Mouse (Mus musculus): ENCODE data around the gene Ccser1. TPM values are rescaled to one million over a fixed set of nuclear protein-coding genes. Genes with fewer than 3 reads are reported as not detected.

Gene Ccser1
- polyA plus RNA-seq, 1 experiment from 2014 or later, result 14.3 TPM

- no peak overlapping the region for H3K27ac ChIP-seq
- no peaks in the 10 kb centered on the region for H3K36me3 ChIP-seq
- no peak overlapping the region for H3K9ac ChIP-seq (replicated peaks)
- 81% methylated on average over 15 of the region's 15 CpGs for WGBS
- no peaks in the 10 kb centered on the region for H3K9me3 ChIP-seq
- H3K27me3 ChIP-seq, result no peaks in the 10 kb centered on the region
- ATAC-seq (ENCODE audit: insufficient number of reproducible peaks, insufficient read depth, low FRiP score, low TSS enrichment, low read depth), result no peak
- H3K4me3 ChIP-seq (replicated peaks), result no peak overlapping the region
- H3K4me1 ChIP-seq (replicated peaks), result no peaks in the 10 kb centered on the region
- no peak overlapping the region for H3K4me2 ChIP-seq
These were observed 149.7 kb downstream of the Ccser1 start for GRCm38 (mm10) chr6:61329593-61330540.

GRCm38 (mm10) chr6:61334466-61334865 lies 154.3 kb downstream of the Ccser1 start:
- no peaks in the 10 kb centered on the region for H3K27me3 ChIP-seq
- no peaks in the 10 kb centered on the region for H3K4me1 ChIP-seq (replicated peaks)
- no peak for ATAC-seq (ENCODE audit: insufficient number of reproducible peaks, insufficient read depth, low FRiP score, low TSS enrichment, low read depth)
- no peak overlapping the region for H3K27ac ChIP-seq
- H3K9ac ChIP-seq (replicated peaks), result no peak overlapping the region
- no peaks in the 10 kb centered on the region for H3K9me3 ChIP-seq
- no peak overlapping the region for H3K4me3 ChIP-seq (replicated peaks)
- no peaks in the 10 kb centered on the region for H3K36me3 ChIP-seq
- H3K4me2 ChIP-seq, result no peak overlapping the region
- 92% methylated on average over 1 of the region's 1 CpGs for WGBS

GRCm38 (mm10) chr6:61347045-61347838 lies 167.1 kb downstream of the Ccser1 start:
- H3K36me3 ChIP-seq, result no peaks in the 10 kb centered on the region
- H3K9ac ChIP-seq (replicated peaks), result no peak overlapping the region
- H3K27me3 ChIP-seq, result no peaks in the 10 kb centered on the region
- H3K9me3 ChIP-seq, result no peaks in the 10 kb centered on the region
- no peak for ATAC-seq (ENCODE audit: insufficient number of reproducible peaks, insufficient read depth, low FRiP score, low TSS enrichment, low read depth)
- H3K27ac ChIP-seq, result no peak overlapping the region
- H3K4me1 ChIP-seq (replicated peaks), result no peaks in the 10 kb centered on the region
- H3K4me2 ChIP-seq, result no peak overlapping the region
- 84% methylated on average over 5 of the region's 5 CpGs for WGBS
- no peak overlapping the region for H3K4me3 ChIP-seq (replicated peaks)

- Histone ChIP-seq H3K9me3 (no peaks in the 10 kb centered on the region), H3K9ac (replicated peaks) (no peak overlapping the region), H3K36me3 (no peaks in the 10 kb centered on the region), H3K4me1 (replicated peaks) (no peaks in the 10 kb centered on the region), H3K27ac (no peak overlapping the region), H3K4me3 (replicated peaks) (no peak overlapping the region), H3K4me2 (no peak overlapping the region), H3K27me3 (no peaks in the 10 kb centered on the region)
- ATAC-seq (ENCODE audit: insufficient number of reproducible peaks, insufficient read depth, low FRiP score, low TSS enrichment, low read depth), result no peak
- 86% methylated on average over 5 of the region's 5 CpGs for WGBS
These were observed 183.6 kb downstream of the Ccser1 start for GRCm38 (mm10) chr6:61363722-61364121.

GRCm38 (mm10) chr6:61382526-61382925 lies 202.4 kb downstream of the Ccser1 start:
- Histone ChIP-seq H3K4me2 (no peak overlapping the region), H3K27ac (no peak overlapping the region), H3K9me3 (no peaks in the 10 kb centered on the region), H3K36me3 (no peaks in the 10 kb centered on the region), H3K9ac (replicated peaks) (no peak overlapping the region), H3K4me3 (replicated peaks) (no peak overlapping the region), H3K4me1 (replicated peaks) (no peaks in the 10 kb centered on the region), H3K27me3 (no peaks in the 10 kb centered on the region)
- no peak for ATAC-seq (ENCODE audit: insufficient number of reproducible peaks, insufficient read depth, low FRiP score, low TSS enrichment, low read depth)
- 29% methylated on average over 3 of the region's 3 CpGs for WGBS

GRCm38 (mm10) chr6:61382991-61383390 lies 202.9 kb downstream of the Ccser1 start:
- Histone ChIP-seq H3K27ac (no peak overlapping the region), H3K36me3 (no peaks in the 10 kb centered on the region), H3K4me3 (replicated peaks) (no peak overlapping the region), H3K27me3 (no peaks in the 10 kb centered on the region), H3K9me3 (no peaks in the 10 kb centered on the region), H3K9ac (replicated peaks) (no peak overlapping the region), H3K4me1 (replicated peaks) (no peaks in the 10 kb centered on the region), H3K4me2 (no peak overlapping the region)
- ATAC-seq (ENCODE audit: insufficient number of reproducible peaks, insufficient read depth, low FRiP score, low TSS enrichment, low read depth), result no peak
- 50% methylated on average over 3 of the region's 3 CpGs for WGBS

GRCm38 (mm10) chr6:61387046-61387445 lies 206.9 kb downstream of the Ccser1 start:
- Histone ChIP-seq H3K4me1 (replicated peaks) (no peaks in the 10 kb centered on the region), H3K4me3 (replicated peaks) (no peak overlapping the region), H3K27ac (no peak overlapping the region), H3K9ac (replicated peaks) (no peak overlapping the region), H3K36me3 (no peaks in the 10 kb centered on the region), H3K4me2 (no peak overlapping the region), H3K9me3 (no peaks in the 10 kb centered on the region), H3K27me3 (no peaks in the 10 kb centered on the region)
- no peak for ATAC-seq (ENCODE audit: insufficient number of reproducible peaks, insufficient read depth, low FRiP score, low TSS enrichment, low read depth)
- 95% methylated on average over 1 of the region's 1 CpGs for WGBS

- WGBS, result 86% methylated on average over 2 of the region's 2 CpGs
- no peak for ATAC-seq (ENCODE audit: insufficient number of reproducible peaks, insufficient read depth, low FRiP score, low TSS enrichment, low read depth)
- Histone ChIP-seq H3K36me3 (no peaks in the 10 kb centered on the region), H3K4me1 (replicated peaks) (no peaks in the 10 kb centered on the region; the same call in 1 of the 2 replicates), H3K4me2 (no peak overlapping the region), H3K27me3 (no peaks in the 10 kb centered on the region), H3K9ac (replicated peaks) (no peak overlapping the region), H3K27ac (no peak overlapping the region), H3K9me3 (no peaks in the 10 kb centered on the region), H3K4me3 (replicated peaks) (no peak overlapping the region)
These were observed 247.4 kb downstream of the Ccser1 start for GRCm38 (mm10) chr6:61427490-61427889.

GRCm38 (mm10) chr6:61430881-61431725 lies 251.0 kb downstream of the Ccser1 start:
- Histone ChIP-seq H3K9ac (replicated peaks) (no peak overlapping the region), H3K27me3 (no peaks in the 10 kb centered on the region), H3K4me2 (no peak overlapping the region), H3K4me3 (replicated peaks) (no peak overlapping the region), H3K4me1 (replicated peaks) (no peaks in the 10 kb centered on the region; the same call in 1 of the 2 replicates), H3K27ac (no peak overlapping the region), H3K9me3 (no peaks in the 10 kb centered on the region), H3K36me3 (no peaks in the 10 kb centered on the region)
- 38% methylated on average over 5 of the region's 5 CpGs for WGBS
- ATAC-seq (ENCODE audit: insufficient number of reproducible peaks, insufficient read depth, low FRiP score, low TSS enrichment, low read depth), result no peak

GRCm38 (mm10) chr6:61431726-61431984 lies 251.5 kb downstream of the Ccser1 start:
- ATAC-seq (ENCODE audit: insufficient number of reproducible peaks, insufficient read depth, low FRiP score, low TSS enrichment, low read depth), result no peak
- Histone ChIP-seq H3K27me3 (no peaks in the 10 kb centered on the region), H3K4me3 (replicated peaks) (no peak overlapping the region), H3K9ac (replicated peaks) (no peak overlapping the region), H3K36me3 (no peaks in the 10 kb centered on the region), H3K27ac (no peak overlapping the region), H3K4me1 (replicated peaks) (no peaks in the 10 kb centered on the region; the same call in 1 of the 2 replicates), H3K4me2 (no peak overlapping the region), H3K9me3 (no peaks in the 10 kb centered on the region)
- WGBS, result 74% methylated on average over 2 of the region's 2 CpGs

- no peak for ATAC-seq (ENCODE audit: insufficient number of reproducible peaks, insufficient read depth, low FRiP score, low TSS enrichment, low read depth)
- Histone ChIP-seq H3K27me3 (no peaks in the 10 kb centered on the region), H3K27ac (no peak overlapping the region), H3K4me1 (replicated peaks) (no peaks in the 10 kb centered on the region; the same call in 1 of the 2 replicates), H3K4me3 (replicated peaks) (no peak overlapping the region), H3K4me2 (no peak overlapping the region), H3K36me3 (no peaks in the 10 kb centered on the region), H3K9ac (replicated peaks) (no peak overlapping the region), H3K9me3 (no peaks in the 10 kb centered on the region)
- 59% methylated on average over 3 of the region's 3 CpGs for WGBS
These were observed 252.0 kb downstream of the Ccser1 start for GRCm38 (mm10) chr6:61432167-61432566.

Data from limb, embryonic 12.5 days (tissue).